Mouse (Mus musculus): ENCODE measurements around the gene Dus3l.

The Dus3l gene

DNA sequence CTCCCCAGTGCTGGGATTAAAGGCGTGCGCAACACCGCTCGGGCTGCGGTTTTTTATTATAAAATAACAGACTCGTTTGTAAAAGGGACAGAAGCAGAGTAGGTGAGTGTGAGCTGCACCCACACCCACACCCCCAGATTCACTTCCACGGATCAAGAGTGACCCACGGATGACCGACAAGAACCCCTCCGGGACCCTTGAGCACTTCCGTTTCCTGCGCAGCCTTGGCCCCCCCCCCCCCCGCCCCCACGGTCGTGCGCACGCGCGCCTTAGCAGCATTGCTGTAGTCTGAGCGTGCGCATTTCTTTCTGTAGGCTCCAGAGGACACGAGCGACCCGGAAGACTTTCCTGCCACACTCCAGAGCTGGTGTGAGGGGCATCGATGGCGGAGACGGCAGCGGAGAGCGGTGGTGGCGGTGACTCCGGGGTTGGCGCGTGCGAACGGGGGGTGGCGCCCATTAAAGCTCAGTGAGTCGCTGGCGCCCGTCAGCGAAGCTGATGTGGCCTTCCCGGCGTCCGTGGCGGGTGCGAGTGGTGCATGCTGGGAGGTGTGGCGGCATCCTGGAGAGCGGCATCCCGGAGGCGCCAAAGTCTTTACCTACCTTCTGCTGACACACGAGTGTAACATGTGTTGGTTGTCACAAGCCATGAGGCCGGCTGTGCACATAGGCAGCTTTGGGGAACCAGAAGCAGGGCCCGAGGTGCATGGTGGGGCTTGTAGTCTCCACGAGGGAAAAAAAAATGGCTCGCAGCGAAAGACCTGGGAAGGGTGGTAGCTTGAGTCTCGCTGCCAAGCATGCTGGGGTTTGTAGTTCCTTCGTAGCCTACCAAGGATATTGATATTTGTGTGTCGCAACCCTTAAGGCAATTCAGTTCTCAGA, at the start of gene Dus3l:
Dus3l (plus strand) TSS at position 284 of the 881 bp plus-strand sequence.
- Histone ChIP-seq H3K36me3 (ENCODE audit: insufficient read depth, low read length) (peaks cover 39% of the 10 kb centered on the region), H3K4me1 (replicated peaks; ENCODE audit: low read depth, low read length) (peaks cover 68% of the 10 kb centered on the region), H3K9me3 (ENCODE audit: low read length) (no peaks in the 10 kb centered on the region), H3K4me3 (replicated peaks; ENCODE audit: low read length) (peak within 1 kb of the TSS; percentile 92), H3K27me3 (ENCODE audit: insufficient read depth, low read length) (peaks cover under 1% of the 10 kb centered on the region; the same call in 1 of the 2 replicates)
- no peak for TF ChIP-seq CTCF (conservative IDR thresholded peaks at IDR 0.05; ENCODE audit: low read length)
- TF ChIP-seq POU5F1 (IDR thresholded peaks at IDR 0.05; ENCODE audit: borderline replicate concordance, low read length): no peak
- no peak for TF ChIP-seq NANOG (IDR thresholded peaks at IDR 0.05; ENCODE audit: borderline replicate concordance, low read length)

DNA sequence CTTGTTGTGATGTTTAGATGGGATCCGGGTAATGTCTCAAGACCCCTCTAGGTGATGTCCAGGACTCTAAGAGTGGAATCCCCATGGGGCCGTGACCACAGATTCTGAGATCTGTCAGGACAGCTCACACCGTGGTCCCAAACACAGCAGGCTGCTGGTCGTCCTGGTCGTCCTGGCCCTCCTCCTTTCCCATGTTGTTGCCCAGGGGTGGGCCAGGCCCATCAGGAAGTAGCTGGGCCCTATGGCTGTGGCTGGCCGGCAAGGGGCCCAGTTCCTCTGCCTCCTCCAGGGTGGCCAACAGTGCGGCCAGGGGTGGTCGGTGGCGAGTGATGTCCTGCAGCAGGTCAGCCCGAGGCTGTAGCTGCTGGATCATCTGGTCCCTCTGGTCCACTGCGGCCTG, 49.2 kb upstream of the Dus3l start:
- Histone ChIP-seq H3K9me3 (ENCODE audit: low read length) (no peaks in the 10 kb centered on the region), H3K4me1 (replicated peaks; ENCODE audit: low read depth, low read length) (peaks cover 80% of the 10 kb centered on the region), H3K27me3 (ENCODE audit: insufficient read depth, low read length) (no peaks in the 10 kb centered on the region), H3K36me3 (ENCODE audit: insufficient read depth, low read length) (peaks cover 70% of the 10 kb centered on the region), H3K4me3 (replicated peaks; ENCODE audit: low read length) (peak overlapping the region; percentile 96)
- no peak for TF ChIP-seq NANOG (IDR thresholded peaks at IDR 0.05; ENCODE audit: borderline replicate concordance, low read length)
- no peak for TF ChIP-seq CTCF (conservative IDR thresholded peaks at IDR 0.05; ENCODE audit: low read length)
- no peak for TF ChIP-seq POU5F1 (IDR thresholded peaks at IDR 0.05; ENCODE audit: borderline replicate concordance, low read length)

DNA sequence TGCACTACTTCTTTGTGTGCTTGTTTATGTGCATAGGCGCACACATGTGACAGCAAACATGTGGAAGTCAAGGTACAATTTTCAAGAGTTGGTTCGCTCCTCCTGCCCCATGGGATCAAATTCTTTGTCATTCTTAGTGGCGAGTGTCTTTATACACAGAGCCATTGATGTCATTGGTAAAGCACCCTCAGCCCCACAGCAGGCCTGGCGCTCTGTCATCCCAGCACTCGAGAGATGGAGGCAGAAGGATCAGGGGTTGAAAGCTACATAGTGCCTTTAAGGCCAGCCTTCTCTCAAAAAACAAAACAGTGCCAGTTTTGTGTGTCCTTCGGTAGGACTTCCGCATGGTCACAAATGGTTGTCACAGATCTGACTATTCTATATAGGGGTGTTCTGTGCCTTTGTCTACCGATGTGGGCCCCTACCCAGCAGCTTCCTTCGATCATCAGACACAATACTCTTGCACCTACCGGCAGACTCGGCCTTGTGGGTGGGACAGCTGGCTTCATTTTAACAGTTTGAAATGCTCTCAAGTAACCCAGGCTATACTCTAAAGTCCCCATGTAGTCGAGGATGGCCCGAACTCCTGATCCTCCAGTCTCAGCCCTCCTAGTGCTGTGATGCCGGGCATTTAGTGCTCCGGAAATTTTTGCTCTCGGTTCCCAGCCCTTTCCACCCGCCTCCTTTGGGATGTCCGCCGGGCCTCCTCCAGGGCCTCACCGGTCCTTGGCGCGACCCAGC, 48.5 kb upstream of the Dus3l start:
- Histone ChIP-seq H3K36me3 (ENCODE audit: insufficient read depth, low read length) (peaks cover 70% of the 10 kb centered on the region), H3K27me3 (ENCODE audit: insufficient read depth, low read length) (no peaks in the 10 kb centered on the region), H3K4me1 (replicated peaks; ENCODE audit: low read depth, low read length) (peaks cover 80% of the 10 kb centered on the region), H3K4me3 (replicated peaks; ENCODE audit: low read length) (peak overlapping the region; percentile 96), H3K9me3 (ENCODE audit: low read length) (no peaks in the 10 kb centered on the region)
- TF ChIP-seq POU5F1 (IDR thresholded peaks at IDR 0.05; ENCODE audit: borderline replicate concordance, low read length): no peak
- no peak for TF ChIP-seq CTCF (conservative IDR thresholded peaks at IDR 0.05; ENCODE audit: low read length)
- no peak for TF ChIP-seq NANOG (IDR thresholded peaks at IDR 0.05; ENCODE audit: borderline replicate concordance, low read length)

DNA sequence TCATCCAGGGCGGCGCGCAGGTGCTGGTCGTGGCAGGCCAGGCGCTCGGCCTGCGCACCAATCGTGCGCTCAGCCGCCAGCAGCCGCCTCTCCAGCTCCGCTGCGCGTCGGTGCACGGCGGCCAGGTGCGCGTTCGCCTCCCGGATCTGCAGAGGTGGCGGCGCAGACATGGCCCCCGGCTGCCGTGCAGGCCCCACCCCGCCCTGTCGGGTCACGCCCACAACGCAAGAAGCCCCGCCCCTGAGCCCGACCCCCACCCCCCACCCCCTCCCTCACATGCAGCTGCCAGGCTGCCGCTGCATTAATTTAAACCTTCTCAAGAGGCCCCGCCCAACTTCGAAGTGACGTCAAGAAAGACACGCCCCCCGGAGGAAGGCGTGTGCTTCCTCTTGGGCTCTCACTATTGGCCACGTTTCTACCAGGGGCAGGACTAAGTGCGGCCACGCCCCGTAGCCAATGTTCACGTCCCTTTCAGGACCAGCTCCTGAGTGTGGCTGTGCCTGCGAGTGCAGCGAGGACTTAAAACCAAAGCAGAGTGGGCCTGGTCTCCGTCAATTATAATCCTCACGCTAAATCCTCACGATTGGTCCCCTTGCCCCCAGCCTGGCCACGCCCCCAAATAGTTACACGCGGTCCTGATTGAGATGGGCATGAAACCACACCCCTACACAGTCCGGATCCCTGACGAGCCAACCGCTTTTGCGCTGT, 47.7 kb upstream of the Dus3l start:
- TF ChIP-seq NANOG (IDR thresholded peaks at IDR 0.05; ENCODE audit: borderline replicate concordance, low read length) (no peak), POU5F1 (IDR thresholded peaks at IDR 0.05; ENCODE audit: borderline replicate concordance, low read length) (no peak), CTCF (conservative IDR thresholded peaks at IDR 0.05; ENCODE audit: low read length) (no peak)
- Histone ChIP-seq H3K9me3 (ENCODE audit: low read length) (no peaks in the 10 kb centered on the region), H3K27me3 (ENCODE audit: insufficient read depth, low read length) (no peaks in the 10 kb centered on the region), H3K36me3 (ENCODE audit: insufficient read depth, low read length) (peaks cover 70% of the 10 kb centered on the region), H3K4me1 (replicated peaks; ENCODE audit: low read depth, low read length) (peaks cover 80% of the 10 kb centered on the region), H3K4me3 (replicated peaks; ENCODE audit: low read length) (peak overlapping the region; percentile 96)

DNA sequence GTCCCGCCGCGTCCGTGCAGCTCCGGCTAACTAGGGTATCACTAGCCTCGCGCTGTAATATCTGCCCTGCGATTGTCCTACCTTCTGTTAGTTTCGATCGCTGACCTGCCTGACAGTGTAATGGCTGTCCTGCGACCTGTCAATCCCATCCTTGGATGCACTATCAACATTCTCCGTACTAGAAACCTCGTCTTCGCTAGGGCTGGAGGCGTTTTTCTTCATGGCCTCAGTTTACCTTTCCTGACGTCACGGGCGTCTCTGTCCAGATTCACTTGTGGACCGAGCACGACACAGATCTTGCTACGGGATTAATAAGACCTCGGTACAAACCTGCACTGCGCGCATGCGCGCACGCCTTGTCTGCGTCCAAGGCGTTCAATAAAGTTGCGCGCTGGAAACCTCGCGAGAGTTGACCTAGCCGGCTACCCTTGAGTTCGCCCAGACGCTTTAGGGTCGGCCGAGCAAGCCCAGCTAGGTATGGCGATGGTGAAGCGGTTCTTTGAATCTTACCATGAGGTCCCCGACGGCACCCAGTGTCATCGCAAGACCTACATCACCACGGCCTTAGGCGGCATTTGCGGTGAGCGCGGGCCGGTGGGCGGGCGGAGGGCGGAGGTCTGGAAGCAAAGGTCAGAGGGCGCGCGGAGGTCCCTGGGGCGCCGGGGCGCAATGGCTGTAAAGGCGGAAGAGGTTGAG, 47.0 kb upstream of the Dus3l start, which contains the start of the genes Ndufa11 and Vmac:
Ndufa11 (plus strand) TSS at position 405 of the 696 bp plus-strand sequence.
Vmac (minus strand) TSS at position 660 of the 696 bp plus-strand sequence.
- peaks cover 79% of the 10 kb centered on the region for H3K4me1 ChIP-seq (replicated peaks; ENCODE audit: low read depth, low read length)
- TF ChIP-seq NANOG (IDR thresholded peaks at IDR 0.05; ENCODE audit: borderline replicate concordance, low read length) (no peak), POU5F1 (IDR thresholded peaks at IDR 0.05; ENCODE audit: borderline replicate concordance, low read length) (no peak)

DNA sequence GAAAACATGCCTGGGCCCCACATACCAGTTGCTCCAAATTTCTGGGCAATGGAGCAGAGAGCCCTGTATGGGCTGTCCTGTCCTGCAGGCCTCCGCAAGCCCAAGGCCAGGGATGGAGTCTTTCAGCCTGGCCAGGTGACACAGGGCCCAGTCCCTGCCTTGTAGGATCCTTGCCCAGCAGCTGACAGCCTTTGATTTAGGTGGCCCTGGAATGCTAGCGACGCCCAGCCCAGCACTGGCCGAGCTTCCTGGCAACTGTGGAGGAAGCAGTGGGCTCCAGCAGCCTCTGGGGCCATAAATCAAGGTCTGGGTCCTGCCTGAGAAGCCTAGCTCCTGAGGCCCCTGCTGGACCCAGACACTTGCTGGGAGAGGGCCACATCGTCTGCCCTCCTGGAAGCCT, 42.1 kb upstream of the Dus3l start:
- Histone ChIP-seq H3K27me3 (ENCODE audit: insufficient read depth, low read length) (no peaks in the 10 kb centered on the region), H3K4me3 (replicated peaks; ENCODE audit: low read length) (no peak overlapping the region), H3K4me1 (replicated peaks; ENCODE audit: low read depth, low read length) (peaks cover 82% of the 10 kb centered on the region), H3K9me3 (ENCODE audit: low read length) (no peaks in the 10 kb centered on the region), H3K36me3 (ENCODE audit: insufficient read depth, low read length) (peaks cover 54% of the 10 kb centered on the region)
- TF ChIP-seq POU5F1 (IDR thresholded peaks at IDR 0.05; ENCODE audit: borderline replicate concordance, low read length) (no peak), NANOG (IDR thresholded peaks at IDR 0.05; ENCODE audit: borderline replicate concordance, low read length) (no peak), CTCF (conservative IDR thresholded peaks at IDR 0.05; ENCODE audit: low read length) (no peak)

More for the DNA sequence above, 47.0 kb upstream of the Dus3l start, which contains the start of the genes Ndufa11 and Vmac:
- peaks cover 70% of the 10 kb centered on the region for H3K36me3 ChIP-seq (ENCODE audit: insufficient read depth, low read length)
- no peaks in the 10 kb centered on the region for H3K9me3 ChIP-seq (ENCODE audit: low read length)
- no peaks in the 10 kb centered on the region for H3K27me3 ChIP-seq (ENCODE audit: insufficient read depth, low read length)
- H3K4me3 ChIP-seq (replicated peaks; ENCODE audit: low read length): peak within 1 kb of the TSS; percentile 96

DNA sequence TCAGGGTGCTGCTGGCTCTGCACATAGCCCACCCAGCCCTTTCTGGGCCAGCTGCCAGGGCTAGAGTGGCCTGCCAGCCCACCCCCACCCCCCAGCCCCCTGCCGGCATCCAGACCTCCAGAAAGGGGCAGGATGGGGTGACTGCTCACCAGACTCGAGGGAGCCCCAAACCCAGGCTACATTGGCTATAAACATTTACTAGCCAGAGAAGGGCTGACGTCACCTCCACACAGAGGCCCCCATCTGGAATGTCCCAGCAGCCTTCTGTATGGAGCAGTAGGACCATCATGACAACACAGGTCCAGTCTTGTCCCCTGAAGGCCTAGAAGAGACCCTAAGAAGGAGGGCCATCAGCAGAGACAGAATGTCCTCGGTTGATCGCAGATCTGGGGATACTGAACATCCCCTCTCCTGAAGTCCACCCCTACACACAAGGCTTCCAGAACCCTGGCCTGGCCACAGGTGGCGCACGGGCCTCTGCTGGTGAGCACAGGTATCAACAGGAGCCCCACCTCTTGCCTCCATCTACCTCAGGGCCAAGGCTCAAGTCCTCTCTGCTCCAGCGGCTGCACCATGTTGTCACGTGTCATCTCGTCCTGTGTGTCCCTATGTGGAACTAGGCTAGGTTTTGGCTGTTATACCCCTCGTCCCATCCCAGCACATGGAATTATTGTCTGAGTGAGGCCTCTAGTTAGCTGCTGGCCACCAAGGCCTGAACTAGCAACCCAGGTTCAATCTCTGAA, 41.0 kb upstream of the Dus3l start:
- TF ChIP-seq NANOG (IDR thresholded peaks at IDR 0.05; ENCODE audit: borderline replicate concordance, low read length): no peak
- no peak; the same call in 1 of the 2 replicates for TF ChIP-seq CTCF (conservative IDR thresholded peaks at IDR 0.05; ENCODE audit: low read length)
- TF ChIP-seq POU5F1 (IDR thresholded peaks at IDR 0.05; ENCODE audit: borderline replicate concordance, low read length): no peak
- Histone ChIP-seq H3K27me3 (ENCODE audit: insufficient read depth, low read length) (no peaks in the 10 kb centered on the region), H3K4me3 (replicated peaks; ENCODE audit: low read length) (no peak overlapping the region), H3K9me3 (ENCODE audit: low read length) (no peaks in the 10 kb centered on the region), H3K36me3 (ENCODE audit: insufficient read depth, low read length) (peaks cover 54% of the 10 kb centered on the region), H3K4me1 (replicated peaks; ENCODE audit: low read depth, low read length) (peaks cover 90% of the 10 kb centered on the region)
